In the genomic region with DNA sequence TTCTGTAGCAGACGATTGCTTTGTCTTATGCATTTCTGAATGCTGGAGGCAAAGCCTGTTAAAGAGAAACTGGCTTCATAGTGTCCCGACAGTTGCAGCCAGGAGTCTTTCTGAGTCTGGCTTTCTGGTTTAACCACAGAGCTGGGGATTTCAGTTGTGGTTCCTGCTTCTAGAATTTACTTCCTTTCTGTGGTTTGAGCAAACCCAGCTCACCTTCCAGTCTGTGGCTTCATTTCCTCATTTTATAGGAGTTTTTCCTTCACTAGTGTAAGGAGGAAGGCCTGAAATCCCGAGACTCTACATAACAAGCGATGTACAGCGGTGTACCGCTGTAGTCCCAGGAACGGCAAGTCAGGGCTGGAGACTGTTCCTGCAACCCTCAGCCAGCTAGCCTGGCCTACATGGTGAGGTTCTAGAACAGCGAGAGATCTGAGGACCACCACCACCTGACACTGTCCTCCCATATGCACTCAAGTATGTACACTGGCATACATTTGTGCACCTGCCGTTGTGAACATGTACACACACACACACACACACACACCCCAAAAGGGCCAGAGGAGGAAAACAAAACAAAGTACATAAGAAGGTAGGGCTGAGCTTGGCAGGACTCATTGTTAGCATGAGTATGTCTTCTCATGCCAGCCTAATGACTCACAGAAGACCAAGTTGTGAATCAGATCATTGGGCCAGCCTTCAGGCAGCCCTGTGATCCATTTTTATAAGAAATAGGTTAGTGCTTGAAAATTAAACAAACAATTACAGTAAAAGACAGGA, we compare ENCODE assay signal across 10 mouse cellular contexts. TPM values are rescaled to one million over a fixed set of nuclear protein-coding genes. Genes with fewer than 3 reads are reported as not detected.
A peak's percentile ranks its signal among the peaks of the same experiment; 100 is the strongest.
DNase-seq lines count a peak whose midpoint lies in the region; ATAC-seq and TF ChIP-seq lines count a peak whose summit lies in the region.
"Had no signal": no experiment of that assay in that cellular context is flagged by ENCODE, and none has a peak within 500 bp of the region (broad histone marks: within the 10 kb centered on the region; RNA-seq: fewer than 3 reads in every experiment).

No protein-coding gene starts in this region.

- DNase-seq in hindbrain, embryonic 10.5 days (ENCODE audit: low spot score), result no peak
- peak; percentile 37 for DNase-seq in brain, adult 2 months (ENCODE audit: low read depth, low spot score)
- DNase-seq in natural killer cell, adult 2 months (ENCODE audit: low spot score in 2 of 2), result peak; percentile 28 to 53
- DNase-seq in left cerebral cortex, postnatal 14 days (ENCODE audit: low spot score in 2 of 2), result no peak
- DNase-seq in ovary, postnatal 10 days (ENCODE audit: low spot score), result no peak
- no peak for DNase-seq in gastrocnemius, postnatal 36 days

- no peak overlapping the region for H3K4me3 ChIP-seq in hindbrain, embryonic 12.5 days
- H3K4me3 ChIP-seq in hindbrain, embryonic 10.5 days, result no peak overlapping the region
- H3K4me3 ChIP-seq in C2C12 (ENCODE audit: insufficient read depth, poor library complexity, severe bottlenecking), result no peak overlapping the region
- H3K4me3 ChIP-seq: embryonic facial prominence, embryonic 12.5 days had no signal

- H3K9me3 ChIP-seq in hindbrain, embryonic 12.5 days (replicated peaks), result no peaks in the 10 kb centered on the region
- H3K9me3 ChIP-seq in hindbrain, embryonic 10.5 days, result no peaks in the 10 kb centered on the region
- H3K9me3 ChIP-seq: embryonic facial prominence, embryonic 12.5 days had no signal

- H3K4me2 ChIP-seq in hindbrain, embryonic 12.5 days (replicated peaks), result no peak overlapping the region
- H3K4me2 ChIP-seq: embryonic facial prominence, embryonic 12.5 days had no signal

- peaks cover 21% of the 10 kb centered on the region for H3K79me2 ChIP-seq in C2C12 (ENCODE audit: control insufficient read depth, insufficient read depth)

- H3K9ac ChIP-seq in hindbrain, embryonic 12.5 days, result no peak overlapping the region
- H3K9ac ChIP-seq: embryonic facial prominence, embryonic 12.5 days had no signal

- H3K79me3 ChIP-seq in C2C12 (ENCODE audit: low read depth), result peaks cover 7% of the 10 kb centered on the region

- TF ChIP-seq CTCF in C2C12 (IDR thresholded peaks at IDR 0.05; ENCODE audit: control insufficient read depth, insufficient read depth, insufficient read length), result no peak

- peaks cover 14% of the 10 kb centered on the region for H3K36me3 ChIP-seq in hindbrain, embryonic 12.5 days
- peaks cover 18% of the 10 kb centered on the region for H3K36me3 ChIP-seq in hindbrain, embryonic 10.5 days
- no peaks in the 10 kb centered on the region for H3K36me3 ChIP-seq in C2C12 (ENCODE audit: control insufficient read depth, insufficient read depth)

- H3K4me1 ChIP-seq in hindbrain, embryonic 12.5 days, result peaks cover 17% of the 10 kb centered on the region
- H3K4me1 ChIP-seq in hindbrain, embryonic 10.5 days (replicated peaks), result 0 out of 2 replicates have a peak, but pooled peaks cover 8% of the 10 kb centered on the region
- H3K4me1 ChIP-seq: embryonic facial prominence, embryonic 12.5 days had no signal

- intact Hi-C loops in left cerebral cortex, postnatal 14 days (cut with DNase I), result no loop called here
- intact Hi-C loops in gastrocnemius, postnatal 36 days (cut with DNase I), result no loop called here

- H3K27ac ChIP-seq in hindbrain, embryonic 12.5 days, result 0 out of 2 replicates have a peak overlapping the region, but pooled peaks have one; percentile 23
- no peak overlapping the region for H3K27ac ChIP-seq in hindbrain, embryonic 10.5 days
- H3K27ac ChIP-seq: embryonic facial prominence, embryonic 12.5 days had no signal

- ATAC-seq in hindbrain, embryonic 12.5 days (ENCODE audit: low FRiP score), result no peak
- ATAC-seq: inflammation-experienced regulatory T-cells, adult 6 months had no signal

- no peaks in the 10 kb centered on the region for H3K27me3 ChIP-seq in hindbrain, embryonic 12.5 days
- H3K27me3 ChIP-seq in hindbrain, embryonic 10.5 days (ENCODE audit: insufficient read depth, poor library complexity, severe bottlenecking), result no peaks in the 10 kb centered on the region
- no peaks in the 10 kb centered on the region for H3K27me3 ChIP-seq in C2C12 (ENCODE audit: control insufficient read depth, insufficient read depth, insufficient read length)
- H3K27me3 ChIP-seq: embryonic facial prominence, embryonic 12.5 days had no signal

- 86% methylated on average over 9 of the region's 9 CpGs for WGBS in hindbrain, embryonic 12.5 days
- WGBS in hindbrain, embryonic 10.5 days, result 90% methylated on average over 9 of the region's 9 CpGs

- H3ac ChIP-seq in C2C12 (ENCODE audit: control insufficient read depth, insufficient read length, low read depth), result no peak overlapping the region

TF ChIP-seq in C2C12, 6 proteins besides CTCF, POLR2A, EP300 and RAD21:
- TF ChIP-seq MYOD1 (IDR thresholded peaks at IDR 0.05; ENCODE audit: control insufficient read depth, insufficient read length, low read depth) (no peak), MYOG (IDR thresholded peaks at IDR 0.05; ENCODE audit: control insufficient read depth, extremely low read depth, insufficient read length) (no peak), FOSL1 (IDR thresholded peaks at IDR 0.05; ENCODE audit: insufficient read depth, low read length, poor library complexity, severe bottlenecking) (peak; percentile 47), MAX (IDR thresholded peaks at IDR 0.05) (peak; percentile 38)

RNA-seq across cellular contexts. Expression of a gene that starts 25.9 kb away (rescaled TPM):
- polyA plus RNA-seq in hindbrain, embryonic 12.5 days (2016; fragmentation: Nextera tagmentation; extraction: Ambion mirVana), result 8.5 and 10.1 TPM in 2 replicates
- 5.4 and 5.8 TPM in 2 replicates for polyA plus RNA-seq in hindbrain, embryonic 10.5 days (2016; fragmentation: Nextera tagmentation; extraction: Ambion mirVana)
- polyA plus RNA-seq in C2C12 (2012; fragmentation: generic; extraction: Trizol), result 4.9 TPM
- total RNA-seq in left cerebral cortex, postnatal 14 days (2021), result 100 to 1,000 TPM; 150 to 166 TPM
- 10 to 100 TPM; 19.4 to 19.8 TPM for total RNA-seq in gastrocnemius, postnatal 36 days (2021)

Comparison
In these comparisons a context has a peak if more than half of its experiments do, and no peak if none do; other contexts are left out.
1. DNase-seq: peak in brain, adult 2 months (single experiment) and natural killer cell, adult 2 months (2 of 2); none in hindbrain, embryonic 10.5 days (single experiment), left cerebral cortex, postnatal 14 days (0 of 2), ovary, postnatal 10 days (single experiment) and gastrocnemius, postnatal 36 days (0 of 2).